Mouse (Mus musculus): ENCODE results near the gene Aktip. TPM values are rescaled to one million over a fixed set of nuclear protein-coding genes. Genes with fewer than 3 reads are reported as not detected.

The Aktip gene
- polyA plus RNA-seq, 1 experiment: 48.4 TPM

DNA sequence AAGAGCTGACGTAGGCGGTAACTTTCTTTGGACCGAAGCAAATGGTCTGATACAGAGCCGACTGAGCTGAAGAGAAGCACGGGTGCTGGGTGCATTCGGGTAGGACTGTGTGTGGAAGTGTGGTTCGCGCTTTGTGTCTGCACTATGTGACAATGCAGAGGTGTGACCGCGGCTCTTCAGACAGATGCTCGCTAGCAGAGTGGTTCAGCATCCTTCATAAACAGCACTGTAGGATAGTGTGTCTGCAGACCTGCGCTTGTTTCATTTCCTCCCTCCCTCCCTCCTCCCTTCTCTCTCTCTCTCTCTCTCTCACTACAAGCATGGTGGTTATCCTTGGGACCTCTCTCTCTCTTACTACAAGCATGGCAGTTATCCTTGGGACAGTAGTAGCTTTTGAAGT, 117.3 kb downstream of the Aktip start:
- H3K36me3 ChIP-seq (ENCODE audit: control insufficient read depth, insufficient read depth, low read length): no peaks in the 10 kb centered on the region
- TF ChIP-seq CTCF (IDR thresholded peaks at IDR 0.05; ENCODE audit: control insufficient read depth, insufficient read depth, insufficient replicate concordance, low read depth, low read length) (no peak), POLR2A (IDR thresholded peaks at IDR 0.05; ENCODE audit: control insufficient read depth, low read depth, low read length) (no peak)
- no peaks in the 10 kb centered on the region for H3K4me1 ChIP-seq (ENCODE audit: control insufficient read depth, insufficient read depth, low read length)
- H3K4me3 ChIP-seq (ENCODE audit: control insufficient read depth, low read depth, low read length): no peak overlapping the region
- H3K27me3 ChIP-seq (ENCODE audit: control insufficient read depth, insufficient read depth, low read length): no peaks in the 10 kb centered on the region
- no peak overlapping the region for H3K27ac ChIP-seq (ENCODE audit: control insufficient read depth, insufficient read depth, low read depth, low read length)

- Histone ChIP-seq H3K4me1 (ENCODE audit: control insufficient read depth, insufficient read depth, low read length) (no peaks in the 10 kb centered on the region), H3K4me3 (ENCODE audit: control insufficient read depth, low read depth, low read length) (no peak overlapping the region), H3K36me3 (ENCODE audit: control insufficient read depth, insufficient read depth, low read length) (no peaks in the 10 kb centered on the region), H3K27ac (ENCODE audit: control insufficient read depth, insufficient read depth, low read depth, low read length) (no peak overlapping the region), H3K27me3 (ENCODE audit: control insufficient read depth, insufficient read depth, low read length) (no peaks in the 10 kb centered on the region)
- no peak for TF ChIP-seq POLR2A (IDR thresholded peaks at IDR 0.05; ENCODE audit: control insufficient read depth, low read depth, low read length)
- TF ChIP-seq CTCF (IDR thresholded peaks at IDR 0.05; ENCODE audit: control insufficient read depth, insufficient read depth, insufficient replicate concordance, low read depth, low read length): no peak
These were observed 117.9 kb downstream of the Aktip start for GRCm38 (mm10) chr8:91081911-91082310.

DNA sequence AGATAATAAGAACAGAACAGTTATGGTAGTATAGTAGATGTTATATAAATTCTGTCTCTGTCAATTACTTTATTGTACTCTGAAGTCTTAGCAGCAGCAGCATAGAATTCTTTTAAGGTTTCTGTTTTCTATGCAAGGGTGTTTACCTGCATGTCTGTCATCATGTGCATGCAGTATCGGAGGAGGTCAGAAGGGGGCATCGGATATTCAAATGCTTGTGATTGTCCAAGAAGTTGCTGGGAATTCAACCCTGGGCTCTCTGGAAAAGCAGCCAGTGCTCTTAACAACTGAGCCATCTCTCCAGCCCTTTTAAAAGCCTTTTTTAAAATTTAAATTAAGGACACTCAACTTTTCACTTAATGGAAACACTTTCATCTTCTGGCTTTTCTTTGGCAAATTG, 120.1 kb downstream of the Aktip start:
- H3K27me3 ChIP-seq (ENCODE audit: control insufficient read depth, insufficient read depth, low read length): no peaks in the 10 kb centered on the region
- H3K36me3 ChIP-seq (ENCODE audit: control insufficient read depth, insufficient read depth, low read length): no peaks in the 10 kb centered on the region
- no peak for TF ChIP-seq CTCF (IDR thresholded peaks at IDR 0.05; ENCODE audit: control insufficient read depth, insufficient read depth, insufficient replicate concordance, low read depth, low read length)
- no peak overlapping the region for H3K27ac ChIP-seq (ENCODE audit: control insufficient read depth, insufficient read depth, low read depth, low read length)
- no peaks in the 10 kb centered on the region for H3K4me1 ChIP-seq (ENCODE audit: control insufficient read depth, insufficient read depth, low read length)
- no peak overlapping the region for H3K4me3 ChIP-seq (ENCODE audit: control insufficient read depth, low read depth, low read length)

DNA sequence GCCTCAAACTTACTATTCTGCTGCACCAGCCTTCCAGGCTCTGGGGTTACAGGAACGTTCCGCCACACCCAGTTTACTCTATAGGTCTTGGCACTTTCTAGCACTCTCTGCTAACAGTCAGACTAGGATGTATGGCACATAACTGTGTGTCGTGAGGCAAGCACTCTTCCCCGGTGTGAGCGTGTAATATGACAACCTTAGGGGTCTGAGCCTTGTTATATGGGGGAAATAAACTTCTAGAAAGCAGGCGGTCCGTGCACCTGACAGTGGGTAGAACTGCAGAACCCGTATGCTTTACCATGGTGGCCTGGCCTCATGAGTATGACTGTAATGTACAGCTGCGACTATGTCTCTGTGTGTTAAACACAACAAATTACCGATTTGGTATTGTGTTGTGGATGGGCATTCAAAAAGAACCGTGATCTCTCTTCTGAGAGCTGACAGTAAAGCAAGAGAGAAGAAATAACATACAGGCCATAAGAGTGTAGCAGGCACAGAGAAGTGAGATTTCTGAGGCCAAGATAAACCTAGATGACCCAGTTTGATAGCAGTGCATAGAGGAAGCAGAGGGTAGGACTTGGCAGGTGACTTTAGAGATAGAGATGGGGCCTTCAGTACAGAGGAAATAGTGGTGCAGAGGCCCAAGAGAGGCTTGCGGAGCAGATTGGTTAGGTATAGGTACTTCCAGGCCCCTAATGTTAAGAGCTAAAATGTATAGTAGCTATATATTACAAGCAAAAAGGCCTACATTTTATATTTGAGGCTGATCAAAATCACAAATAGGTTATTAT, 122.5 kb downstream of the Aktip start:
- H3K4me1 ChIP-seq (ENCODE audit: control insufficient read depth, insufficient read depth, low read length): no peaks in the 10 kb centered on the region
- no peak overlapping the region for H3K4me3 ChIP-seq (ENCODE audit: control insufficient read depth, low read depth, low read length)
- H3K27ac ChIP-seq (ENCODE audit: control insufficient read depth, insufficient read depth, low read depth, low read length): no peak overlapping the region
- TF ChIP-seq POLR2A (IDR thresholded peaks at IDR 0.05; ENCODE audit: control insufficient read depth, low read depth, low read length) (no peak), CTCF (IDR thresholded peaks at IDR 0.05; ENCODE audit: control insufficient read depth, insufficient read depth, insufficient replicate concordance, low read depth, low read length) (no peak)
- no peaks in the 10 kb centered on the region for H3K36me3 ChIP-seq (ENCODE audit: control insufficient read depth, insufficient read depth, low read length)
- no peaks in the 10 kb centered on the region for H3K27me3 ChIP-seq (ENCODE audit: control insufficient read depth, insufficient read depth, low read length)

- no peak for TF ChIP-seq POLR2A (IDR thresholded peaks at IDR 0.05; ENCODE audit: control insufficient read depth, low read depth, low read length)
- TF ChIP-seq CTCF (IDR thresholded peaks at IDR 0.05; ENCODE audit: control insufficient read depth, insufficient read depth, insufficient replicate concordance, low read depth, low read length): no peak
- H3K36me3 ChIP-seq (ENCODE audit: control insufficient read depth, insufficient read depth, low read length): no peaks in the 10 kb centered on the region
- H3K27ac ChIP-seq (ENCODE audit: control insufficient read depth, insufficient read depth, low read depth, low read length): peak overlapping the region; percentile 26
- H3K27me3 ChIP-seq (ENCODE audit: control insufficient read depth, insufficient read depth, low read length): no peaks in the 10 kb centered on the region
- peak overlapping the region; percentile 87 for H3K4me3 ChIP-seq (ENCODE audit: control insufficient read depth, low read depth, low read length)
- peaks cover 8% of the 10 kb centered on the region for H3K4me1 ChIP-seq (ENCODE audit: control insufficient read depth, insufficient read depth, low read length)
These were observed 129.4 kb downstream of the Aktip start for GRCm38 (mm10) chr8:91070275-91070859.

DNA sequence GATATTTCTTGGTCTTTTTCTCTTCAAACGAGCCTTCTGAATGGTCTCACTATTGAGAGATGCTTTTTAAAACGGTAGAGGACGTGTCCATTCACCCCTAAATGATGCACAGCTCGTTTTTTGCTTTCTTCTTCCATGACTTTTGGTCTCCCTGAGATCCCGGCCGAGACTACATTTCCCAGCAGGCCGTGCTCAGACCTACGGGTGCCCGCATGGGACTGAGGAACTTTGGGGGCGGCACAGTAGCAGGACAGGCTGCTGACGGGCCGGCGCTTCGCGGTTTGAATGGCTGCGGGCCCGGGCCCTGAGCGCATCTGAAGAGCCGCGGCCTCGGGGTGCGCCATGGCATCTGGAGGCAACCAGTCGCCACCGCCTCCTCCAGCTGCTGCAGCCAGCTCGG, 129.9 kb downstream of the Aktip start, which contains the start of gene Rbl2:
Rbl2 (plus strand) TSS at position 224 of the 400 bp plus-strand sequence.
- Histone ChIP-seq H3K36me3 (ENCODE audit: control insufficient read depth, insufficient read depth, low read length) (no peaks in the 10 kb centered on the region), H3K27me3 (ENCODE audit: control insufficient read depth, insufficient read depth, low read length) (no peaks in the 10 kb centered on the region), H3K4me3 (ENCODE audit: control insufficient read depth, low read depth, low read length) (peak within 1 kb of the TSS; percentile 87), H3K27ac (ENCODE audit: control insufficient read depth, insufficient read depth, low read depth, low read length) (peak within 1 kb of the TSS; percentile 26), H3K4me1 (ENCODE audit: control insufficient read depth, insufficient read depth, low read length) (peaks cover 8% of the 10 kb centered on the region)
- peak; percentile 25; the same call in 1 of the 2 replicates for TF ChIP-seq POLR2A (IDR thresholded peaks at IDR 0.05; ENCODE audit: control insufficient read depth, low read depth, low read length)
- no peak for TF ChIP-seq CTCF (IDR thresholded peaks at IDR 0.05; ENCODE audit: control insufficient read depth, insufficient read depth, insufficient replicate concordance, low read depth, low read length)

- Histone ChIP-seq H3K27me3 (ENCODE audit: control insufficient read depth, insufficient read depth, low read length) (no peaks in the 10 kb centered on the region), H3K4me1 (ENCODE audit: control insufficient read depth, insufficient read depth, low read length) (peaks cover 8% of the 10 kb centered on the region), H3K27ac (ENCODE audit: control insufficient read depth, insufficient read depth, low read depth, low read length) (no peak overlapping the region), H3K4me3 (ENCODE audit: control insufficient read depth, low read depth, low read length) (peak overlapping the region; percentile 87), H3K36me3 (ENCODE audit: control insufficient read depth, insufficient read depth, low read length) (no peaks in the 10 kb centered on the region)
- no peak for TF ChIP-seq POLR2A (IDR thresholded peaks at IDR 0.05; ENCODE audit: control insufficient read depth, low read depth, low read length)
- TF ChIP-seq CTCF (IDR thresholded peaks at IDR 0.05; ENCODE audit: control insufficient read depth, insufficient read depth, insufficient replicate concordance, low read depth, low read length): no peak
These were observed 130.4 kb downstream of the Aktip start for GRCm38 (mm10) chr8:91069407-91069806.
